Comparison of ENCODE assay signal across 15 mouse cellular contexts in the genomic region with DNA sequence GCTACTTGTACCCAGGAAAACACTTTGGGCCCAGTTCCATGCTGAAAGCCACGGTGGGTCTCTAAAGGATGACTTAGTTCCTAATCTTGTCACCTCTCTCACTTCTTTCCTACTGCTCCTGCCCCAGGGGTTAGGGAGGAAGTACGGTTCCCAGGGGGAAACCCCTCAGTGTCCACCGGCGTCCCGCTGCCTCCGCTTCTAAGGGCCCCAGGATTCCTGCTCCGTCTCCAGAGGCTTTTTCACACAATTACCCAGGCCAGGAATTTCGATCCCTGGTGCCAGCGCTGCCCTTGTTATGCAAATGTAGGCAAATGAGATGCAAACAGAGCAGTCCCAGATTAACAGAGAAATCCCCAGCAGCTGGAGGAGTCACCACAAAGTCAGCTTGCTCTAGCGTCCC. TPM values are rescaled to one million over a fixed set of nuclear protein-coding genes. Genes with fewer than 3 reads are reported as not detected.
A peak's percentile ranks its signal among the peaks of the same experiment; 100 is the strongest.
DNase-seq lines count a peak whose midpoint lies in the region; ATAC-seq and TF ChIP-seq lines count a peak whose summit lies in the region.
"Had no signal": no experiment of that assay in that cellular context is flagged by ENCODE, and none has a peak within 500 bp of the region (broad histone marks: within the 10 kb centered on the region; RNA-seq: fewer than 3 reads in every experiment).

No protein-coding gene starts in this region.

- H3K9me3 ChIP-seq in forebrain, postnatal 0 days (ENCODE audit: low read length), result no peaks in the 10 kb centered on the region
- no peaks in the 10 kb centered on the region for H3K9me3 ChIP-seq in midbrain, embryonic 13.5 days
- H3K9me3 ChIP-seq: embryonic facial prominence, embryonic 10.5 days; megakaryocyte, embryonic 14.5 days had no signal

- H3K4me3 ChIP-seq in forebrain, postnatal 0 days (ENCODE audit: low read depth, low read length), result no peak overlapping the region
- H3K4me3 ChIP-seq in midbrain, embryonic 13.5 days (replicated peaks), result no peak overlapping the region
- H3K4me3 ChIP-seq: embryonic facial prominence, embryonic 10.5 days; megakaryocyte, embryonic 14.5 days had no signal

- TF ChIP-seq CTCF in forebrain, postnatal 0 days (IDR thresholded peaks at IDR 0.05; ENCODE audit: low read depth), result no peak

- no peaks in the 10 kb centered on the region for H3K27me3 ChIP-seq in forebrain, postnatal 0 days (ENCODE audit: insufficient read depth, low read length)
- H3K27me3 ChIP-seq in midbrain, embryonic 13.5 days, result peaks cover 15% of the 10 kb centered on the region; the same call in 1 of the 2 replicates

- 6% methylated on average over 10 of the region's 10 CpGs for WGBS in forebrain, postnatal 0 days
- WGBS in midbrain, embryonic 13.5 days, result 2% methylated on average over 10 of the region's 10 CpGs

- peak; percentile 54 for ATAC-seq in frontal cortex, adult (ENCODE audit: low TSS enrichment)
- ATAC-seq in forebrain, postnatal 0 days, result 0 out of 2 replicates have a peak, but pooled peaks have one; percentile 21
- ATAC-seq in midbrain, embryonic 13.5 days, result peak; percentile 28; the same call in 1 of the 2 replicates

- no peak for DNase-seq in frontal cortex, postnatal 14 days (ENCODE audit: low spot score in 2 of 2)
- peak; percentile 76 for DNase-seq in Muller cell, postnatal 12 days (ENCODE audit: inconsistent ontology term)
- peak; percentile 67 for DNase-seq in forebrain, postnatal 0 days
- no peak for DNase-seq in cerebellum, postnatal 36 days
- DNase-seq in testis, postnatal 10 days (ENCODE audit: low spot score), result no peak
- no peak for DNase-seq in thymus, postnatal 10 days (ENCODE audit: low spot score in 2 of 2)
- DNase-seq: adrenal gland, postnatal 14 days; cerebellum, adult 18-20 months had no signal

- no peak overlapping the region for H3K4me2 ChIP-seq in forebrain, postnatal 0 days (ENCODE audit: low read depth)
- H3K4me2 ChIP-seq in midbrain, embryonic 13.5 days (replicated peaks), result peak overlapping the region; percentile 26; the same call in 1 of the 2 replicates

- H3K27ac ChIP-seq in forebrain, postnatal 0 days (ENCODE audit: low read depth, low read length), result peak overlapping the region; percentile 57
- H3K27ac ChIP-seq in midbrain, embryonic 13.5 days, result peak overlapping the region; percentile 91
- H3K27ac ChIP-seq: embryonic facial prominence, embryonic 10.5 days had no signal

- H3K36me3 ChIP-seq in forebrain, postnatal 0 days (ENCODE audit: insufficient read depth), result no peaks in the 10 kb centered on the region
- no peaks in the 10 kb centered on the region for H3K36me3 ChIP-seq in midbrain, embryonic 13.5 days
- H3K36me3 ChIP-seq: embryonic facial prominence, embryonic 10.5 days had no signal

- H3K9ac ChIP-seq in forebrain, postnatal 0 days, result no peak overlapping the region
- H3K9ac ChIP-seq in midbrain, embryonic 13.5 days (replicated peaks), result no peak overlapping the region

- H3K4me1 ChIP-seq in forebrain, postnatal 0 days (ENCODE audit: insufficient read depth), result peaks cover 23% of the 10 kb centered on the region
- peaks cover 61% of the 10 kb centered on the region for H3K4me1 ChIP-seq in midbrain, embryonic 13.5 days (replicated peaks)

RNA-seq across cellular contexts. Expression of a gene that starts 18.5 kb away (rescaled TPM):
- 195 and 216 TPM in 2 replicates for total RNA-seq in forebrain, postnatal 0 days (2014; rRNA removed)
- 15.8 and 18.3 TPM in 2 replicates for polyA plus RNA-seq in forebrain, postnatal 0 days (2015; fragmentation: Nextera tagmentation; extraction: Ambion mirVana)
- 7.0 and 11.0 TPM in 2 replicates for polyA plus RNA-seq in midbrain, embryonic 13.5 days (2015; fragmentation: Nextera tagmentation; extraction: Ambion mirVana)
- polyA plus RNA-seq: liver, embryonic 16.5 days had no signal

RNA-seq across cellular contexts. Expression of a gene that starts 37.2 kb away (rescaled TPM):
- total RNA-seq in forebrain, postnatal 0 days (2014; rRNA removed), result not detected in 2 replicates
- 0.05 TPM in 1 of 2 replicates, not detected in the other for polyA plus RNA-seq in forebrain, postnatal 0 days (2015; fragmentation: Nextera tagmentation; extraction: Ambion mirVana)
- not detected in 2 replicates for polyA plus RNA-seq in midbrain, embryonic 13.5 days (2015; fragmentation: Nextera tagmentation; extraction: Ambion mirVana)
- total RNA-seq: MEL had no signal
- polyA plus RNA-seq: embryonic facial prominence, embryonic 10.5 days; large intestine, adult 2 months; liver, embryonic 16.5 days had no signal

Comparison
In these comparisons a context has a peak if more than half of its experiments do, and no peak if none do; other contexts are left out.
1. DNase-seq: peak in Muller cell, postnatal 12 days (single experiment) and forebrain, postnatal 0 days (single experiment); none in frontal cortex, postnatal 14 days (0 of 2), cerebellum, postnatal 36 days (0 of 2), testis, postnatal 10 days (single experiment) and thymus, postnatal 10 days (0 of 2).
2. Peak in every context shown above with its lines, with median percentiles within 50 percentile points of each other: ATAC-seq.